Mouse (Mus musculus) cerebellum, adult 2 months (tissue): Measurements from ENCODE around the gene Vgll4.

ENCODE experiments used
- CTCF ChIP-seq: fragments of 200-500 bp; IDR thresholded peaks from 2 replicates; pipeline ENCODE4 v1.5.1; 2011; ENCODE audit warnings: low read depth, mild to moderate bottlenecking, control low read depth, low read length, moderate library complexity, borderline replicate concordance; ENCODE audit not compliant: insufficient read depth
- POLR2A ChIP-seq: fragments of 200-500 bp; IDR thresholded peaks from 2 replicates; pipeline ENCODE4 v1.6.1; 2011; ENCODE audit warnings: low read length, control low read depth, borderline replicate concordance; ENCODE audit not compliant: insufficient read depth

GRCm38 (mm10) chr6:114894548-114895106, 75.2 kb downstream of the Vgll4 start:
- TF ChIP-seq POLR2A (no peak), CTCF (no peak)
